Mouse (Mus musculus) gastrocnemius, adult 8-10 months (tissue): ENCODE measurements at regions not wholly inside any gene's neighbourhood (a gene's known extent, or its start where the extent isn't known, plus 50 kb on each side); places are given as distances from the start of the nearest gene placed in this dataset. TPM values are rescaled to one million over a fixed set of nuclear protein-coding genes. Genes with fewer than 3 reads are reported as not detected.

ENCODE experiments used
- DNase-seq, 2 experiments: peaks; one replicate each; pipeline ENCODE4 v3.0.0; 2022; ENCODE audit warnings: low spot score in 2 of 2
- microRNA-seq: library from miRNA; unstranded; fragments of <30 nt; microRNA quantifications from one replicate; pipeline ENCODE4 v1.2.0, GENCODE M21; 2022

DNA sequence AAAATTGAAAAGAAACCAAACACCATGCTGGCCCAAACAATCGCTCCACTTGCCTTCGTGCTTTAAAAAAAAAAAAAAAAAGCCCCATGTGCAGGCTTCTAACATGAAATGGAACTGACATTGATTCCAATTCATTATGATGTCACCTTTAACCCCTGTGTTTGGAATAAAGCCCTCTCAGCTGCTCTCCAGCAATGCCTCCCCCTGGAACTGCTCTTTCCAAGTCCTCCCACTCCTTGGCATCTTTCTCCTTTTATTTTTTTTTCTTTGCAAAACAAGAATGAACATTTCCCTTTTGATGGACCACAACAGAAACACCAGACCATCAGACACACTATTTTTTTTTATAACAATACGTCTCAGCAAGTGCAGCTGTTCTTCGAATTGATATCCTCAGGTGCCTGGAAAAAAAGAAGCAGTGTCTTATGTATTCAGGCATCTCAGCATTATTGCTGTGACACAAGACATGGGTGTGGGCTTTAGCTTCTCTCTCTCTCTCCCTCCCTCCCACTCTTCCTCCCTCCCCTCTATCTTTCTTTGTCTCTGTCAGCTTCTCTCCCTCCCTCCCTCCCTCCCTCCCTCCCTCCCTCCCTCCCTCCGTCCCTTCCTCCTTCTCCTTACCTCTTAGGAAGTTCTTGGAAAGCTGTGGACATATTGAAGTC is 152.3 kb upstream of the Pitrm1 start:
- DNase-seq, result no peak

DNA sequence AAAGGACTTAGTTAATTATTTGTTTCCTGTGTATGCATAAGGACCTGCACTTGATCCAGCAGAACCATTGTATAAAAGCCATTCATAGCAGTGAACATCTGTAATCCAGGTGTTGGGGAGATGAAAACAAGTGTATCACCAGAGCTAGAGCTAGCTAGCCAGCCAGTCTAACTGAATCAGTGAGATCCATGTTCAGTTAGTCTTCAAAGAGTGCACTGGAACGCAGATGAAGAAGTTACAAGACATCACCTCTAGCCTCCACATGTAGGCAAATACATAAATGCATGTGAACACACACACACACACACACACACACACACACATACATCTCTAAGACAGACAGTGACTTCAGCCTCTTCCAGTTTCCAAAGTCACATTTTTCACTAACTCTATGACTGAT is 150.3 kb upstream of the Pitrm1 start:
- no peak for DNase-seq

DNA sequence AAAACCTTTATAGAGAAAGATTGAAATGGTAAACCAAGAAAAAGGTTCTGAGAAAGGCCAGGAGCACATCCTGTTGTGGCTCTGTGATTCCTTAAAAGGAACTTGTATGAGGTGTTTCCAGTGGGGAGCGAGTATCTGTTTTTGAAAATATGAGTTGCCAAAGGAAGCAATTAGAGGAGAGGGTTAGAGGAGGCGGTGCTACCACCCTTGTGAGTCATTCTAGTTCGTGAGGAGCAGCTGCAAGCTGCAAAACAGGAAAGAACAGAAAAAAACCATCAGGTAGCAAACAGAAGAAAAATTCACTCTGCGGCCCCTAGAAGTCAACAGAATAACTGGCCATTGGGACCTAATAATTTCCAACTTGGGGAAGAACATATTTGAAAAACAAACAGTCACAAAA is 116.1 kb upstream of the Pitrm1 start:
- DNase-seq, result no peak

DNA sequence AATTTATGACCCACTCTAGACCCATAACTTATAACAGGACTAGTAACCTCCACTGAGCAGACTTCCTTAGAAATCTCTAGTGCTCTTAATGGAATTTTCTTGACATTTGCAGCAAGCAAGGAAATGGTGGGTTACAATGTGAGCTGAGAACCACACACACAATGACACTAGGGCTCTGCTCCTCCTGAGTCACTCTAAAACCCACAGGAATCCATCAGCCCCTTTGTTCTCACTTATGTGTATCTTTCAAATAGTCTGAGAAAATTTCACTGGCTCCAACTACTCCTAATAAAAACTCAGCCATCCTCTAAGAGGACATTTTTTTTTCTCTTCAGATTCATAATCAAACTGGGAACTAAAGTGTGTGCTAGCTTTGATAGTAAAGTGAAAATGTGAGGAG is 101.0 kb upstream of the Pitrm1 start:
- no peak for DNase-seq

DNA sequence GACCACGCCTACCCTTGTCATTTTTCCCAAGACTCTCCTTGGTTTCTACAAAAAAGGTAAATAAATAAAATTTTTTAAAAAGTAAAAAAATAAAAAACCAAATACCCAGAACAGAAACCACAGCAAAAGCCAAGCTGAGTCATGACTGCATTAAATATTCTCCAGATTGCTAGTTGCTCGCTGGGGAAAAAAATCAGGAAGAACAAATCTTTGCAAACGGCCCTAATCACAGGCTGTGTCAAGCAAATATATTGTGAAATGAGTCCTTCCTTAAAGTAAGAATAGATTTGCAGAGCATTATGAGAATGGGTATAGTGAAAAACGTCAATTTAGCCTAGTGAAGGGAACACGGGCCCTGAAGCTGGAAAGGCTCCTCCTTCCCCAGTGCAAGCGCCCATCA is 86.6 kb upstream of the Pitrm1 start:
- no peak for DNase-seq

DNA sequence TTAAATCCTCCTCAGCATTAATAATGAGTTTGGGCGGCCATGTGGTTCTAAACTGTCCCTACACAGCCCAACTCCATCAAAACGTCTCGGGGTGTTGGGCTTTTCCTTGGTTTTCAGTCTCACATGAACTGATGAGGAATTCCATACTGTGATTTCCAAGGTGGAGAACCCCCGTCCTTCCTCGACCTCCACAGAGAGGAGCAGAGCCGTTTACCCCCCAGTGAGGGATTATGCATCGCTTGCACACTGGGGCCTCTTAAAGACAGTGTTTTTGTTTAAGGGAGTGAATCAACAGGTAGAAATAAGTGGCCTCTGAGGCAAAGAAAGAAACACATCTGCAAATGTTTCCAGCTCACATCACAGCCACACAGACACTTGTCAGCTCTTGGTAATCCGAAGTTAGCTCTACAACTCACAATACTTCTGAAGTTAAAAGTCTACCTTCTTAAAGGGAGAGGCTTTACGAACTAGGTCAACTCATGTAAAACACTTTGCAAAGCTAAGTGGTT is 82.0 kb upstream of the Pitrm1 start:
- DNase-seq, result no peak

DNA sequence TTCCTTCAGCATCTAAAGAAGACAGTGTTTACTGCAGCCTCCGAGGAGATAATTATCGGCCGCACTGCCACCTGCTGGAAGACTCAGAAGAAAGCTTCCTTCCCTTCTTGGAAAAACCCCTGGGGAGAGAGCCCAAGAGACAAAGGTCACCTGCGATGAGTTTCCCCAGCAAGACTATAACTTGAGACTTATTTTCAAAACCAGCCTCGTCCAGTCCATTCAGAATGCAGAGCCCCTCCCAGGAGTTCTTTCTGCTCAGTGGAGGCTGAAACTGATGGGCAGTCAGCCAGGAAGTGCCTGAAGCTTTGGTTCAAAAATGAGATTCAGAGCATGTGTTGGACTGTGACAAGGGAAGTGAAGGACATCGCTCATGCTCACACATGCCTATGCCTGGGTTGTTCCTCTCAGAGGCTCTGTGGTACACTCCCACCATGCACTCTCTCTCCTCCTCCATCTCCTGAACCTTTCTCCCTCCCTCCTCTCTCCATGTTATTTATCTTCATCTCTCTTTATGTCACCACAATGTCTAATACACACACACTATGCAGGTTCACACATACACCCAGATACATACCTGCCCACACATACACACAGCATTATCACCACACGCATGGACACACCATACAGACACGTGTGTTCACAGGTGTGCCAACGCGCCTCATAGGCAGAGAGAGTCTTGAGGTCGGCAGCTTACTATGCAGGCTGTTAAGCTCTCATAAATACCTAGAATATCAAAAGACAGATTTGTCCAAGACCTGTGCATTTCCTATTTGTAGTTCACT is 78.3 kb upstream of the Pitrm1 start:
- DNase-seq, result peak; percentile 21 to 26

DNA sequence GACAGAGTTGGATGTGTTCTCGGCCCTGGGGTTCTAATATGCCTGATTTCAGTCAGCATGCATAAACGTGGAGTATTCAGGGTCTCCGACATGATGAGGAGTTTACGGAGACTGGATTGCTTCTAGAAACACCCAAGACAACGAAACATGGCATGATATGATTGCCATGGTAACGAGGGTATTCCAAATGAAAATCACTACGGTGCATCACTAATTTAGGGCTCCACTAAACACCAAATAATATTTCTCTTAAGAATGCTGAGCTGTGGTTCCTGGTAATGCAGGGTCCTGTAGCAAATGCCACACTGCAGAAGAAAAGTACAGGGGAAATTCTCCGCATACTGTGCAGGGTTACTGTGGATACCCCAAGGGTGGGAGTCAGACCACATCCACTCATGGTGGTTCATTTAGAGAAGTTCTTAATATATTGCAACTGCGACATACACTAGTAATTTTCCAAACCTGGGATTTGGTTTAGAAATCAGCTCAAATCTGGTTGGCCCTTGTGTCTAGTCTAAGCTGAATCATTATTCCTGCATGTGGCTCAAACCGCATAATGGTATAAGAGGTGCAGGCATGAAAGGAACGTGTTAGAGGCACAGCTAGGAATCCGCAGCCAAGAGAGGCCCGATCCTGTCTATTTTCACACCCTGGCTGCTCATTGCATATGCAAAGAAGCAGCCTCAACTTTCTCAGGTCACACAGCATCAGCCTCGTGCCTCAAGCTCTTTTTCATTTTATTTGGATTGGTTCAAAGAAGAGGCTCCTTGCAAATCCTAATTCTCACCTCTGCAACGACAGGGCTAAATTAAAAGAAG is 77.5 kb upstream of the Pitrm1 start:
- DNase-seq, result no peak

DNA sequence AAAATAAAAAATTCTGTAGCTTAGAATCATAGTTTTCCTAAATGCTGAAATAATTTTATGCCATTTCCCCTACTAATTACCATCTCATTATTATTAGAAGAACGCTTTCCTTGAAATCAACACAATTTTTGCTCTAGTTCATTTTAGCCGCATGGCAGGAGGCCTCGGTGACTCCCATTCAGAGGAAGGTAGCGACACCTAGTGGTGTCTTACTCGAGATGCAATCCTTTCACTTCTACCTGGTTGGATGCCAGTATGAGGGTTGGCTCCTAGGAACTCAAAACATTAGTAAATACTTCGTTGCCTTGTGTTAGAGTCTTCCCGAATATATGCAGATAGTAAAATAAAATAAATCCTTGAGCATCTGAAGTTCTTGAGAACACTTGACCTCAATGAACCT is 76.3 kb upstream of the Pitrm1 start:
- DNase-seq, result peak; percentile 25

DNA sequence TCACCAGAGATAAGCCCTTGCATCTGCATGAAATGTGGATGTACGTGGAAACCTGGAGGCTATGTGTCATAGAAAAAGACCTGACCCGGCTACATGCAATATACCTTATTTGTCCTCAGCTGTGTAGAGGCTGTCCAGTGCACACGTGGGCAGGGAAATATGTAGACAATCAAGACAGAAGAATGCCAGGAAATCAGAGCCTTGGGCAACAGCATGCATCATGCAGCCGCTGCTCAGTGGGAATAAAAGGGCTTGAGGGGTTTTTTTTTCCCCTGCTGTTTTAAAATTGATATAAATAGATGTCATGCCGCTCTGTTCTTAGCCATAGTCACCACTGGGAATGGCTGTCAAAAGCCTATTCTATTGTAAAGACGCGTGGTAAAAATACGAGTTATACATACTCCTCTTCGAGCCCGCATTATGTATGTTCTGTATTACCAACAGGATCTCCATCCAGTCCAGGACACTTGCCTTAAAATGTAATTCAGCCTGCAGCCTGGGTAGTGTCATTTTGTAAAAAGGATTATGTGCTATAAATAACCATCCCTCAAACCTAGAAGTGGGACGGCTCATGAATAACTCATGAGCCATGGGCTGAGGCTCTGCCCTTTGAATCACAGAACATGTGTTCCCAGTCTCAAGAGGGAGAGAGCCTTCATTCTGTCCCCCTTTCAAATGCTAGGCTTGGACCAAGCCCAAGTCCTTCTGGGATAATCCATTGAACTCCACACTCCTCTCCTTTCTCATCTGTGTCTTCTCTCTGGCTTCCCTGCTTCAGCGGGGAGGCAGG is 74.4 kb upstream of the Pitrm1 start:
- no peak for DNase-seq

DNA sequence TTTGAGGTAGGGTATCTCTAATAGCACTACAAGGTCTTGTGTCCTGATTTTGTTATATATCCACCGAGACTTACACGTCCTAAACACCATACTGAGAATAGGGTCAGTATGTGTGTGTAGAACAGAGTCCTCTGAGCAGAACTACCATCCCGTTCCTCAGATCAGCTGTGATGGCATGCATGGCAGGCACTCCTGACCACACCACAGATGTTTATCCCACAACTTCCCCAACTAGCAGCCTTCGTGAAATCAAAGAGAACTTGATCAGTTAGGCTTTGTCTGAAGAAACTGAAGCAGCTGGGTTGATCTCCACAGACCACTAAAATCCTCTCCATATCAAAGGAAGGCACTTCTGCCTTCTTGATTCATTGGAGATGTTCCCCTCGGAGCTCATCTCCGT is 68.3 kb upstream of the Pitrm1 start:
- DNase-seq, result no peak

DNA sequence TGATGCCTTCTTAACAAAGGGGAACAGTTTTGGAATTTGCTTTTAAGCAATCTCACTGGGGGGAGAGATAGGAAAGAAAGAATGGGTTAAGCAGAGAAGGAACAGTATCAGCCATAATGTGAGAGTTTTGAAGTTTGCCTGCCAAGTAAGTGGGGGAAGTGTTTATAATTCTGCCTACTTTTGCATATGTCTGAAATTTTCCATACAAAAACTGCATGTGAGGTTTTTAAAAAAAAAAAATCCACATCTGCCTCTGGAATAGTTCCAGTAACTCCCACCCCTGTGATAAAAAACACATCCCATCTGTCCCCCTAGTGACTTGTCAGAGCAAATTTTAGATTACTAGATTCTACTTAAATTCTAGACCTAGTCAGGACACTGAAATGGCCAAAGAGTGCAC is 63.5 kb upstream of the Pitrm1 start:
- DNase-seq, result no peak

DNA sequence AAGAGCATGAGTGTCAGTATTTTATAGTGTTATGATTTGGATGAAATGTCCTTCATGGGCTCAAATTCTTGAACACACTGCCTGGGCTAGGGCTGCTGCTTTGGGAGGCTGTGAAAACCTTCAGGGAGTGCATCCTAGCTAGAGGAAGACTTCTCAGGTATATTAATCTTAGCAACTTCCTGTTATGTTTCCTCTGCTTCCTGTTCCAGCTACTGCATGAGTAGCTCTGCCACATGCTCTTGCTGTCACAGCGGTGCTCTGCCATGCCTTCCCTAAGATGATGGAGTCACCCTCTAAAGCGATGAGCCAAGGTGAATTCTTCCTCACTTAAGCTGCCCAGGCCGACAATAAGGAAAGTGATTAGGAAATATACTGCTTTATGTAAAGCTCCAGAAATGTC is 60.1 kb upstream of the Pitrm1 start:
- DNase-seq, result no peak

DNA sequence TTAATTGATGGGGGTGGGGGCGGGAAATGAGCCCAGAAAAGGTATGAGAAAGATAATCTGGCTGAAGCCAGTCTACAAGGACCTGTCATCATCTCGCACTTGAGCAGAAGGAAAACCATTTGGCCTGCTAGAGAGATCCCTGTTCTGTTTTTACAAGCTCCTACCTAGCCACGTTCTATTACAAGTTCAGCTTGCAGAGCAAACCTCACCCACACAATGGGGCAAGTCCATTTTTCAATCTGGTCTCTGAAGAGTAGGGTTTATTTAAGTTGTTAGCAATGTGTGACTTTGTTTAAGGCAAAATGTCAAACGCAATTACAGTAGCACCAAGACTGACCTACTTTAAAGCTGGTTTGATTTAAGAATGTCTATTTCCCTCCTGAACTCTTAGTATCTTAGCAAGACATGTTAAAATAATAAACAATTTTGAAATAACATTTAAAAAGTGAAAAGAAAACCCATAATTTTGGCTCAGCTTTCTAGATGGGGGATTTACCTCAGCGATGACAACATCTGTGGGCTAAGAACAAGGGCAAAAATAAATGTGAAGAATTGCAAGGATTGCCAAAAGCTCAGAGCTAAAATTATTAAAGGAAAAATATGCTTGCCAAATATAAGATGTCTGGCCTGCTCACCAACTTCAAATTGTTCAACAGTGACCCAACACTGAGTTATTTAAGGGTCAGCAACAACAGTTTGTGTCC is 54.9 kb upstream of the Pitrm1 start:
- DNase-seq, result no peak

Small RNA genes lying in the stretch of these regions (microRNA-seq; reads per million reads assigned to microRNA genes)
- not detected for gene Gm26259
